Comparison of ENCODE assay signal across 8 mouse cellular contexts in the genomic region with DNA sequence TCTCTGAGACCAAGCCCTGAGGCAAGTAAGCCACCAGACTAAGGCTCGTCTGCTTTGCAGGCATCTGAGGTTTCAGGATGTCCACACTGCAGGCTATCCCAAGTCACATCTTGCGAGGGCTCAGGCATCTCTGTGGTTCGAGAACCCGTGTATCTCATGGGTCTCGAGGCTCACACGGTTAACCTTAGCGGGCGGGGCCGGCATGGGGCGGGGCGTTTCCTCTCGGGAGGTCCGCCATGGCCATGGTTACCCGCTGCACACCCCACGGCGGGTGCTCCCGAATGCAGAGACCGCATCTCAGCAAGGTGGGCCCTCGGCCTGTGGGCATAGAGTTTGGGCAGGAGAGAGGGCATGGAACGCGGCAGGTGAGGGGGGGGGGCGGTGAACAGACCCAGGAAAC. TPM values are rescaled to one million over a fixed set of nuclear protein-coding genes. Genes with fewer than 3 reads are reported as not detected.
A peak's percentile ranks its signal among the peaks of the same experiment; 100 is the strongest.
DNase-seq lines count a peak whose midpoint lies in the region; ATAC-seq lines count a peak whose summit lies in the region.

Rgs11 (plus strand) TSS at position 215 of the 400 bp plus-strand sequence.

- 1% methylated on average over 22 of the region's 22 CpGs for WGBS in heart, embryonic 10.5 days
- 2% methylated on average over 22 of the region's 22 CpGs for WGBS in forebrain, embryonic 13.5 days
- 1% methylated on average over 22 of the region's 22 CpGs for WGBS in kidney, embryonic 15.5 days
- under 1% methylated on average over 22 of the region's 22 CpGs for WGBS in liver, embryonic 13.5 days (ENCODE audit: insufficient replicate concordance)
- 2% methylated on average over 22 of the region's 22 CpGs for WGBS in neural tube, embryonic 11.5 days

- peak within 1 kb of the TSS; percentile 50 for H3K9ac ChIP-seq in forebrain, embryonic 13.5 days
- peak within 1 kb of the TSS; percentile 24 for H3K9ac ChIP-seq in kidney, embryonic 15.5 days
- H3K9ac ChIP-seq in liver, embryonic 13.5 days, result peak within 1 kb of the TSS; percentile 60
- no peak within 1 kb of the TSS for H3K9ac ChIP-seq in neural tube, embryonic 11.5 days (ENCODE audit: low read length)

- H3K9me3 ChIP-seq in heart, embryonic 10.5 days, result no peaks in the 10 kb centered on the region
- no peaks in the 10 kb centered on the region for H3K9me3 ChIP-seq in forebrain, embryonic 13.5 days (replicated peaks)
- no peaks in the 10 kb centered on the region for H3K9me3 ChIP-seq in kidney, embryonic 15.5 days (replicated peaks)
- no peaks in the 10 kb centered on the region for H3K9me3 ChIP-seq in liver, embryonic 13.5 days (replicated peaks)
- H3K9me3 ChIP-seq in neural tube, embryonic 11.5 days (ENCODE audit: control insufficient read depth, low read length), result no peaks in the 10 kb centered on the region

- peaks cover 76% of the 10 kb centered on the region for H3K27me3 ChIP-seq in heart, embryonic 10.5 days (ENCODE audit: insufficient read depth, poor library complexity, severe bottlenecking)
- peaks cover 73% of the 10 kb centered on the region for H3K27me3 ChIP-seq in forebrain, embryonic 13.5 days
- H3K27me3 ChIP-seq in kidney, embryonic 15.5 days, result peaks cover 61% of the 10 kb centered on the region
- peaks cover 78% of the 10 kb centered on the region for H3K27me3 ChIP-seq in liver, embryonic 13.5 days
- H3K27me3 ChIP-seq in neural tube, embryonic 11.5 days (ENCODE audit: control insufficient read depth, insufficient read depth, low read length), result peaks cover 52% of the 10 kb centered on the region

- H3K36me3 ChIP-seq in heart, embryonic 10.5 days, result peaks cover 3% of the 10 kb centered on the region
- H3K36me3 ChIP-seq in forebrain, embryonic 13.5 days (ENCODE audit: poor library complexity, severe bottlenecking), result peaks cover 8% of the 10 kb centered on the region
- H3K36me3 ChIP-seq in kidney, embryonic 15.5 days, result peaks cover 6% of the 10 kb centered on the region
- H3K36me3 ChIP-seq in liver, embryonic 13.5 days, result peaks cover 5% of the 10 kb centered on the region
- 0 out of 2 replicates have a peak, but pooled peaks cover 3% of the 10 kb centered on the region for H3K36me3 ChIP-seq in neural tube, embryonic 11.5 days (ENCODE audit: control insufficient read depth, insufficient read depth, low read length)

- peak within 1 kb of the TSS; percentile 63 for H3K4me3 ChIP-seq in heart, embryonic 10.5 days
- peak within 1 kb of the TSS; percentile 43 for H3K4me3 ChIP-seq in forebrain, embryonic 13.5 days
- H3K4me3 ChIP-seq in kidney, embryonic 15.5 days (replicated peaks), result peak within 1 kb of the TSS; percentile 61
- H3K4me3 ChIP-seq in liver, embryonic 13.5 days (replicated peaks), result peak within 1 kb of the TSS; percentile 71
- peak within 1 kb of the TSS; percentile 29 for H3K4me3 ChIP-seq in neural tube, embryonic 11.5 days (ENCODE audit: low read depth, low read length)

- H3K4me2 ChIP-seq in forebrain, embryonic 13.5 days, result peak within 1 kb of the TSS; percentile 94
- peak within 1 kb of the TSS; percentile 95 for H3K4me2 ChIP-seq in kidney, embryonic 15.5 days
- peak within 1 kb of the TSS; percentile 98 for H3K4me2 ChIP-seq in liver, embryonic 13.5 days
- H3K4me2 ChIP-seq in neural tube, embryonic 11.5 days (ENCODE audit: low read depth), result peak within 1 kb of the TSS; percentile 51

- intact Hi-C loops in heart, postnatal 25 days (cut with DNase I), result no loop called here

- no peak for DNase-seq in heart, embryonic 10.5 days (ENCODE audit: low spot score)
- DNase-seq in heart, postnatal 25 days (ENCODE audit: low spot score), result no peak
- DNase-seq in adrenal gland, adult (ENCODE audit: inconsistent age in 2 of 2, low spot score in 1 of 2), result peak; percentile 77 to 88
- peak; percentile 48 for DNase-seq in liver, embryonic 13.5 days
- DNase-seq in neural tube, embryonic 11.5 days (ENCODE audit: low spot score), result no peak
- DNase-seq in urinary bladder, postnatal 36 days (ENCODE audit: low spot score in 2 of 2), result peak; percentile 39 to 55

- H3K27ac ChIP-seq in heart, embryonic 10.5 days, result peak within 1 kb of the TSS; percentile 57
- H3K27ac ChIP-seq in forebrain, embryonic 13.5 days, result no peak within 1 kb of the TSS
- no peak within 1 kb of the TSS for H3K27ac ChIP-seq in kidney, embryonic 15.5 days
- H3K27ac ChIP-seq in liver, embryonic 13.5 days, result peak within 1 kb of the TSS; percentile 48
- H3K27ac ChIP-seq in neural tube, embryonic 11.5 days (ENCODE audit: low read depth, low read length), result no peak within 1 kb of the TSS

- peaks cover 47% of the 10 kb centered on the region for H3K4me1 ChIP-seq in heart, embryonic 10.5 days
- H3K4me1 ChIP-seq in forebrain, embryonic 13.5 days, result peaks cover 20% of the 10 kb centered on the region
- H3K4me1 ChIP-seq in kidney, embryonic 15.5 days, result peaks cover 51% of the 10 kb centered on the region
- peaks cover 67% of the 10 kb centered on the region for H3K4me1 ChIP-seq in liver, embryonic 13.5 days (replicated peaks)
- 0 out of 2 replicates have a peak, but pooled peaks cover 3% of the 10 kb centered on the region for H3K4me1 ChIP-seq in neural tube, embryonic 11.5 days (ENCODE audit: control insufficient read depth, insufficient read depth, low read length)

- no peak for ATAC-seq in forebrain, embryonic 13.5 days
- ATAC-seq in kidney, embryonic 15.5 days (replicated peaks; ENCODE audit: low FRiP score), result no peak
- no peak for ATAC-seq in liver, embryonic 13.5 days (ENCODE audit: low read depth)
- ATAC-seq in neural tube, embryonic 11.5 days (ENCODE audit: insufficient read depth, low FRiP score, low TSS enrichment), result no peak

RNA-seq across cellular contexts. Expression of gene Rgs11, which starts in this region (rescaled TPM):
- polyA plus RNA-seq in heart, embryonic 10.5 days (2016; fragmentation: Nextera tagmentation; extraction: Ambion mirVana), result 4.2 and 5.3 TPM in 2 replicates
- total RNA-seq in heart, postnatal 25 days (2021), result under 1 TPM; 0.29 to 0.73 TPM
- polyA plus RNA-seq in forebrain, embryonic 13.5 days (2015; fragmentation: Nextera tagmentation; extraction: Ambion mirVana), result 0.72 and 1.3 TPM in 2 replicates
- 9.2 and 9.4 TPM in 2 replicates for polyA plus RNA-seq in kidney, embryonic 15.5 days (2015; fragmentation: Nextera tagmentation; extraction: Ambion mirVana)
- polyA plus RNA-seq in liver, embryonic 13.5 days (2015; fragmentation: Nextera tagmentation; extraction: Ambion mirVana), result 0.30 and 0.48 TPM in 2 replicates
- 0.53 and 0.77 TPM in 2 replicates for polyA plus RNA-seq in neural tube, embryonic 11.5 days (2014; fragmentation: Nextera tagmentation; extraction: Ambion mirVana)

Comparison
In these comparisons a context has a peak if more than half of its experiments do, and no peak if none do; other contexts are left out.
1. Peak in DNase-seq, H3K4me3 ChIP-seq, H3K27ac ChIP-seq, H3K9ac ChIP-seq and H3K4me2 ChIP-seq in liver, embryonic 13.5 days; RNA of the gene not detected or under 1 TPM.
2. DNase-seq: peak in adrenal gland, adult (2 of 2) and urinary bladder, postnatal 36 days (2 of 2); none in heart, embryonic 10.5 days (single experiment), heart, postnatal 25 days (single experiment) and neural tube, embryonic 11.5 days (single experiment).
3. Peak in every context shown above with its lines, with median percentiles within 50 percentile points of each other: H3K4me3 ChIP-seq and H3K4me2 ChIP-seq.